Mouse (Mus musculus) liver, adult 2 months (tissue): ENCODE measurements around the gene Rab15. TPM values are rescaled to one million over a fixed set of nuclear protein-coding genes. Genes with fewer than 3 reads are reported as not detected.

ENCODE experiments used
- DNase-seq: peaks from one replicate; pipeline ENCODE4 v3.0.0-alpha.2; 2011; ENCODE audit warnings: low read depth, low spot score; ENCODE audit errors: extremely low read depth
- H3K27ac ChIP-seq: fragments of 200-500 bp; replicated peaks from 2 replicates; pipeline ENCODE4 v1.5.1; 2012; ENCODE audit warnings: low read depth, mild to moderate bottlenecking, control low read depth, inconsistent platforms, low read length; ENCODE audit not compliant: insufficient read depth
- H3K27me3 ChIP-seq: fragments of 200-500 bp; 2 replicates; pipeline ENCODE4 v1.6.1; 2012; ENCODE audit warnings: mild to moderate bottlenecking, moderate library complexity, low read length, inconsistent platforms; ENCODE audit not compliant: control insufficient read depth, insufficient read depth
- H3K36me3 ChIP-seq: fragments of 200-500 bp; 2 replicates; pipeline ENCODE4 v1.6.1; 2012; ENCODE audit warnings: low read length, inconsistent platforms; ENCODE audit not compliant: control insufficient read depth, insufficient read depth
- H3K4me1 ChIP-seq: fragments of 200-500 bp; 2 replicates; pipeline ENCODE4 v1.6.1; 2011; ENCODE audit warnings: low read length; ENCODE audit not compliant: control insufficient read depth, insufficient read depth
- H3K4me3 ChIP-seq: fragments of 200-500 bp; 2 replicates; pipeline ENCODE4 v1.5.1; 2011; ENCODE audit warnings: low read depth, mild to moderate bottlenecking, control low read depth, low read length, moderate library complexity; ENCODE audit not compliant: insufficient read depth
- H3K79me2 ChIP-seq: fragments of 200-500 bp; 2 replicates; pipeline ENCODE4 v1.6.1; 2012; ENCODE audit warnings: inconsistent platforms, mild to moderate bottlenecking, low read length, moderate library complexity; ENCODE audit not compliant: control insufficient read depth, insufficient read depth
- H3K9ac ChIP-seq: fragments of 200-500 bp; 2 replicates; pipeline ENCODE4 v1.6.1; 2012; ENCODE audit warnings: low read depth, mild to moderate bottlenecking, control low read depth, inconsistent platforms, low read length
- CTCF ChIP-seq: fragments of 200-500 bp; IDR thresholded peaks from 2 replicates; pipeline ENCODE4 v1.5.1; 2011; ENCODE audit warnings: low read depth, low read length, control low read depth
- POLR2A ChIP-seq: fragments of 200-500 bp; IDR thresholded peaks from 2 replicates; pipeline ENCODE4 v1.6.1; 2011; ENCODE audit warnings: low read length, control low read depth; ENCODE audit not compliant: insufficient read depth; ENCODE audit errors: extremely low read depth
- WGBS: fragments of 180-500 bp; shearing (Covaris S2); methylation state at CpG from one replicate; pipeline ENCODE4 v1.1.7; 2018; 5-methylcytosine and 5-hydroxymethylcytosine counted together
- polyA plus RNA-seq: library from polyadenylated mRNA; depleted of rRNA; stranded (reverse); fragments of >200 nt; gene quantifications from 2 replicates; pipeline ENCODE4 v1.2.3, GENCODE M21; 2012
- total RNA-seq: library from RNA; depleted of rRNA; stranded (reverse); fragments of >200 nt; gene quantifications from 2 replicates; pipeline ENCODE4 v1.2.3, GENCODE M21; 2014

Rab15 gene
- total and polyA plus RNA-seq, 2 experiments = not detected

- peaks cover 16% of the 10 kb centered on the region for H3K27me3 ChIP-seq
- TF ChIP-seq CTCF = no peak
- no peak for TF ChIP-seq POLR2A
- no peak overlapping the region for H3K4me3 ChIP-seq
- 81% methylated on average over 4 of the region's 4 CpGs for WGBS
- no peak overlapping the region for H3K27ac ChIP-seq
- no peak overlapping the region for H3K9ac ChIP-seq
- H3K36me3 ChIP-seq = no peaks in the 10 kb centered on the region
- DNase-seq = no peak
- 0 out of 2 replicates have a peak, but pooled peaks cover 3% of the 10 kb centered on the region for H3K4me1 ChIP-seq
- H3K79me2 ChIP-seq = no peaks in the 10 kb centered on the region
Observed at GRCm38 (mm10) chr12:76825283-76825682, 2.6 kb upstream of the Rab15 start.

GRCm38 (mm10) chr12:76822002-76822650 is 582 bp downstream of the Rab15 start:
- H3K36me3 ChIP-seq = no peaks in the 10 kb centered on the region
- DNase-seq = no peak
- TF ChIP-seq POLR2A (no peak), CTCF (no peak)
- H3K27me3 ChIP-seq = peaks cover 16% of the 10 kb centered on the region
- H3K4me1 ChIP-seq = 0 out of 2 replicates have a peak, but pooled peaks cover 3% of the 10 kb centered on the region
- H3K4me3 ChIP-seq = peak overlapping the region; percentile 57; the same call in 1 of the 2 replicates
- no peaks in the 10 kb centered on the region for H3K79me2 ChIP-seq
- no peak overlapping the region for H3K27ac ChIP-seq
- H3K9ac ChIP-seq = peak overlapping the region; percentile 45
- 3% methylated on average over 55 of the region's 66 CpGs for WGBS

GRCm38 (mm10) chr12:76820615-76821014 is 2.1 kb downstream of the Rab15 start:
- Histone ChIP-seq H3K27me3 (peaks cover 16% of the 10 kb centered on the region), H3K9ac (no peak overlapping the region), H3K36me3 (no peaks in the 10 kb centered on the region), H3K79me2 (no peaks in the 10 kb centered on the region), H3K4me3 (no peak overlapping the region), H3K4me1 (0 out of 2 replicates have a peak, but pooled peaks cover 3% of the 10 kb centered on the region), H3K27ac (no peak overlapping the region)
- WGBS = 55% methylated on average over 4 of the region's 4 CpGs
- no peak for DNase-seq
- TF ChIP-seq POLR2A (no peak), CTCF (no peak)

GRCm38 (mm10) chr12:76819816-76820215 is 2.9 kb downstream of the Rab15 start:
- TF ChIP-seq POLR2A (no peak), CTCF (no peak)
- Histone ChIP-seq H3K27me3 (peaks cover 16% of the 10 kb centered on the region), H3K4me3 (no peak overlapping the region), H3K36me3 (no peaks in the 10 kb centered on the region), H3K79me2 (no peaks in the 10 kb centered on the region), H3K27ac (no peak overlapping the region), H3K4me1 (0 out of 2 replicates have a peak, but pooled peaks cover 3% of the 10 kb centered on the region), H3K9ac (no peak overlapping the region)
- no peak for DNase-seq
- 81% methylated on average over 6 of the region's 6 CpGs for WGBS

GRCm38 (mm10) chr12:76818908-76819307 is 3.8 kb downstream of the Rab15 start:
- WGBS = 88% methylated on average over 9 of the region's 9 CpGs
- H3K36me3 ChIP-seq = no peaks in the 10 kb centered on the region
- peaks cover 16% of the 10 kb centered on the region for H3K27me3 ChIP-seq
- no peak overlapping the region for H3K9ac ChIP-seq
- H3K79me2 ChIP-seq = no peaks in the 10 kb centered on the region
- no peak overlapping the region for H3K4me3 ChIP-seq
- no peak for DNase-seq
- TF ChIP-seq POLR2A (no peak), CTCF (no peak)
- H3K27ac ChIP-seq = no peak overlapping the region
- H3K4me1 ChIP-seq = 0 out of 2 replicates have a peak, but pooled peaks cover 3% of the 10 kb centered on the region

DNA sequence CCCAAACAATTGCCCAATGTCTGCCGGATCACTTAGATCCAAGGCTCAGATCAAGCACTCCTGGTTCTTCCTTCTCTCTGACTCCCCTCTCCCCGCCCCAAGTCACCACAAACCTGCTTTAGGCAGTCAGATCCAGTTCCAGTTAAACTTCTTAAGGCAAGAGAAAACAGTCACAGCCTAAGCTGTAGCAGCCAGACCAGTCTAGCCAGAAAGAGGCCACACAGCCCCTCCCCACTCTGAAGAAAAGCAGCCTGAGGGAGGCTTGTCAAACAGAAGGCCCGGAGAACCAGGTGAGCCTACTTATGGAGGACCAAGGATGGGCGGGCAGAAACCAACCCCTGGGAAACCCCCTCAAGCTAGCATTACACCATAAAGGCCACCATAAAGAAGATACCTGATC is 4.6 kb downstream of the Rab15 start:
- H3K36me3 ChIP-seq = no peaks in the 10 kb centered on the region
- no peak overlapping the region for H3K9ac ChIP-seq
- 0 out of 2 replicates have a peak, but pooled peaks cover 3% of the 10 kb centered on the region for H3K4me1 ChIP-seq
- 66% methylated on average over 4 of the region's 4 CpGs for WGBS
- H3K27ac ChIP-seq = no peak overlapping the region
- TF ChIP-seq POLR2A (no peak), CTCF (no peak)
- no peak for DNase-seq
- H3K4me3 ChIP-seq = no peak overlapping the region
- H3K27me3 ChIP-seq = peaks cover 16% of the 10 kb centered on the region
- H3K79me2 ChIP-seq = no peaks in the 10 kb centered on the region
